Mouse (Mus musculus): ENCODE data around the gene Ankrd42. TPM values are rescaled to one million over a fixed set of nuclear protein-coding genes. Genes with fewer than 3 reads are reported as not detected.

Ankrd42 gene
- polyA plus RNA-seq, 1 experiment = not detected

GRCm38 (mm10) chr7:92647790-92648189 lies 10.8 kb upstream of the Ankrd42 start:
- Histone ChIP-seq H3K4me3 (replicated peaks) (no peak overlapping the region), H3K9me3 (no peaks in the 10 kb centered on the region), H3K4me1 (peaks cover 4% of the 10 kb centered on the region), H3K36me3 (replicated peaks; ENCODE audit: low read length) (peaks cover 92% of the 10 kb centered on the region), H3K27me3 (replicated peaks) (no peaks in the 10 kb centered on the region)
- TF ChIP-seq FLI1 (IDR thresholded peaks at IDR 0.05; ENCODE audit: low read length) = no peak
- no peak for TF ChIP-seq GATA1 (IDR thresholded peaks at IDR 0.05; ENCODE audit: borderline replicate concordance, low read length)

- Histone ChIP-seq H3K36me3 (replicated peaks; ENCODE audit: low read length) (peaks cover 76% of the 10 kb centered on the region), H3K4me1 (peaks cover 36% of the 10 kb centered on the region), H3K4me3 (replicated peaks) (no peak overlapping the region), H3K9me3 (no peaks in the 10 kb centered on the region), H3K27me3 (replicated peaks) (no peaks in the 10 kb centered on the region)
- TF ChIP-seq FLI1 (IDR thresholded peaks at IDR 0.05; ENCODE audit: low read length) = no peak
Observed at GRCm38 (mm10) chr7:92642358-92642757, 5.4 kb upstream of the Ankrd42 start.

- Histone ChIP-seq H3K27me3 (replicated peaks) (peaks cover 16% of the 10 kb centered on the region), H3K4me3 (replicated peaks) (peak overlapping the region; percentile 97), H3K9me3 (no peaks in the 10 kb centered on the region), H3K4me1 (peaks cover 46% of the 10 kb centered on the region), H3K36me3 (replicated peaks; ENCODE audit: low read length) (peaks cover 34% of the 10 kb centered on the region)
- TF ChIP-seq FLI1 (IDR thresholded peaks at IDR 0.05; ENCODE audit: low read length) (no peak), GATA1 (IDR thresholded peaks at IDR 0.05; ENCODE audit: borderline replicate concordance, low read length) (no peak)
Observed at GRCm38 (mm10) chr7:92638050-92638449, 1.1 kb upstream of the Ankrd42 start.

GRCm38 (mm10) chr7:92636295-92637011 lies 489 bp downstream of the Ankrd42 start:
- peak overlapping the region; percentile 97 for H3K4me3 ChIP-seq (replicated peaks)
- H3K4me1 ChIP-seq = peaks cover 32% of the 10 kb centered on the region
- H3K36me3 ChIP-seq (replicated peaks; ENCODE audit: low read length) = peaks cover 18% of the 10 kb centered on the region
- no peaks in the 10 kb centered on the region for H3K9me3 ChIP-seq
- peaks cover 20% of the 10 kb centered on the region for H3K27me3 ChIP-seq (replicated peaks)
- no peak for TF ChIP-seq GATA1 (IDR thresholded peaks at IDR 0.05; ENCODE audit: borderline replicate concordance, low read length)
- no peak for TF ChIP-seq FLI1 (IDR thresholded peaks at IDR 0.05; ENCODE audit: low read length)

- Histone ChIP-seq H3K9me3 (no peaks in the 10 kb centered on the region), H3K4me1 (no peaks in the 10 kb centered on the region), H3K4me3 (replicated peaks) (no peak overlapping the region), H3K27me3 (replicated peaks) (peaks cover 15% of the 10 kb centered on the region), H3K36me3 (replicated peaks; ENCODE audit: low read length) (no peaks in the 10 kb centered on the region)
- TF ChIP-seq GATA1 (IDR thresholded peaks at IDR 0.05; ENCODE audit: borderline replicate concordance, low read length) = no peak
- TF ChIP-seq FLI1 (IDR thresholded peaks at IDR 0.05; ENCODE audit: low read length) = no peak
Observed at GRCm38 (mm10) chr7:92630167-92630566, 6.8 kb downstream of the Ankrd42 start.

- H3K27me3 ChIP-seq (replicated peaks) = peaks cover 2% of the 10 kb centered on the region
- H3K36me3 ChIP-seq (replicated peaks; ENCODE audit: low read length) = no peaks in the 10 kb centered on the region
- no peak overlapping the region for H3K4me3 ChIP-seq (replicated peaks)
- H3K4me1 ChIP-seq = peaks cover 3% of the 10 kb centered on the region; the same call in 1 of the 2 replicates
- TF ChIP-seq FLI1 (IDR thresholded peaks at IDR 0.05; ENCODE audit: low read length) (no peak), GATA1 (IDR thresholded peaks at IDR 0.05; ENCODE audit: borderline replicate concordance, low read length) (no peak)
- H3K9me3 ChIP-seq = no peaks in the 10 kb centered on the region
Observed at GRCm38 (mm10) chr7:92624488-92624887, 12.5 kb downstream of the Ankrd42 start.

- Histone ChIP-seq H3K9me3 (no peaks in the 10 kb centered on the region), H3K27me3 (replicated peaks) (no peaks in the 10 kb centered on the region), H3K4me1 (no peaks in the 10 kb centered on the region), H3K4me3 (replicated peaks) (no peak overlapping the region), H3K36me3 (replicated peaks; ENCODE audit: low read length) (no peaks in the 10 kb centered on the region)
- TF ChIP-seq GATA1 (IDR thresholded peaks at IDR 0.05; ENCODE audit: borderline replicate concordance, low read length) = no peak
- TF ChIP-seq FLI1 (IDR thresholded peaks at IDR 0.05; ENCODE audit: low read length) = no peak
Observed at GRCm38 (mm10) chr7:92610830-92611229, 26.1 kb downstream of the Ankrd42 start.

GRCm38 (mm10) chr7:92604961-92605360 lies 32.0 kb downstream of the Ankrd42 start:
- Histone ChIP-seq H3K4me1 (no peaks in the 10 kb centered on the region), H3K4me3 (replicated peaks) (no peak overlapping the region), H3K36me3 (replicated peaks; ENCODE audit: low read length) (no peaks in the 10 kb centered on the region), H3K9me3 (no peaks in the 10 kb centered on the region), H3K27me3 (replicated peaks) (no peaks in the 10 kb centered on the region)
- no peak for TF ChIP-seq FLI1 (IDR thresholded peaks at IDR 0.05; ENCODE audit: low read length)
- TF ChIP-seq GATA1 (IDR thresholded peaks at IDR 0.05; ENCODE audit: borderline replicate concordance, low read length) = no peak

GRCm38 (mm10) chr7:92590842-92591241 lies 46.1 kb downstream of the Ankrd42 start:
- H3K4me3 ChIP-seq (replicated peaks) = no peak overlapping the region
- H3K9me3 ChIP-seq = no peaks in the 10 kb centered on the region
- H3K36me3 ChIP-seq (replicated peaks; ENCODE audit: low read length) = no peaks in the 10 kb centered on the region
- TF ChIP-seq FLI1 (IDR thresholded peaks at IDR 0.05; ENCODE audit: low read length) (no peak), GATA1 (IDR thresholded peaks at IDR 0.05; ENCODE audit: borderline replicate concordance, low read length) (no peak)
- no peaks in the 10 kb centered on the region for H3K4me1 ChIP-seq
- peaks cover 2% of the 10 kb centered on the region for H3K27me3 ChIP-seq (replicated peaks)

- Histone ChIP-seq H3K27me3 (replicated peaks) (peaks cover 2% of the 10 kb centered on the region), H3K9me3 (no peaks in the 10 kb centered on the region), H3K36me3 (replicated peaks; ENCODE audit: low read length) (no peaks in the 10 kb centered on the region), H3K4me1 (no peaks in the 10 kb centered on the region), H3K4me3 (replicated peaks) (no peak overlapping the region)
- TF ChIP-seq FLI1 (IDR thresholded peaks at IDR 0.05; ENCODE audit: low read length) (no peak), GATA1 (IDR thresholded peaks at IDR 0.05; ENCODE audit: borderline replicate concordance, low read length) (no peak)
Observed at GRCm38 (mm10) chr7:92589986-92590385, 47.0 kb downstream of the Ankrd42 start.

Data from megakaryocyte, embryonic 14.5 days (primary cell).